Mouse (Mus musculus) cerebellum, adult (tissue): Measurements from ENCODE around the gene Etl4.
"Not testable (repeated sequence)": the region's sequence is repeated elsewhere in the genome, so short reads cannot be mapped to it uniquely, and the experiment has no call there.

Source experiments
- ATAC-seq: cut with Nextera tagmentation; 2 replicates; pipeline ENCODE4 v1.9.2; 2017; ENCODE audit warnings: mild to moderate bottlenecking, moderate library complexity, mixed read lengths; ENCODE audit not compliant: insufficient number of reproducible peaks, low FRiP score, low TSS enrichment

Etl4 gene

GRCm38 (mm10) chr2:20671546-20672255 is 762.1 kb downstream of the Etl4 start:
- no peak for ATAC-seq

- ATAC-seq, result no peak
Observed at GRCm38 (mm10) chr2:20672281-20672680, 762.7 kb downstream of the Etl4 start.

- peak; percentile 60 for ATAC-seq
Observed at GRCm38 (mm10) chr2:20672803-20673603, 763.4 kb downstream of the Etl4 start.

- no peak for ATAC-seq
Observed at GRCm38 (mm10) chr2:20676379-20676778, 766.8 kb downstream of the Etl4 start.

GRCm38 (mm10) chr2:20678793-20679192 is 769.2 kb downstream of the Etl4 start:
- no peak for ATAC-seq

GRCm38 (mm10) chr2:20682203-20682602 is 772.6 kb downstream of the Etl4 start:
- not testable (repeated sequence) for ATAC-seq

GRCm38 (mm10) chr2:20689389-20689788 is 779.8 kb downstream of the Etl4 start:
- no peak for ATAC-seq

GRCm38 (mm10) chr2:20692898-20693297 is 783.3 kb downstream of the Etl4 start:
- ATAC-seq, result no peak

- ATAC-seq, result no peak
Observed at GRCm38 (mm10) chr2:20693772-20694171, 784.2 kb downstream of the Etl4 start.

- no peak for ATAC-seq
Observed at GRCm38 (mm10) chr2:20697719-20698118, 788.1 kb downstream of the Etl4 start.

- ATAC-seq, result no peak
Observed at GRCm38 (mm10) chr2:20705110-20705509, 795.5 kb downstream of the Etl4 start.

GRCm38 (mm10) chr2:20710589-20710988 is 801.0 kb downstream of the Etl4 start:
- no peak for ATAC-seq

- no peak for ATAC-seq
Observed at GRCm38 (mm10) chr2:20711024-20711423, 801.4 kb downstream of the Etl4 start.

GRCm38 (mm10) chr2:20719105-20719504 is 809.5 kb downstream of the Etl4 start:
- ATAC-seq, result no peak

- no peak for ATAC-seq
Observed at GRCm38 (mm10) chr2:20721098-20721497, 811.5 kb downstream of the Etl4 start.

- ATAC-seq, result no peak
Observed at GRCm38 (mm10) chr2:20722165-20722991, 812.8 kb downstream of the Etl4 start.

- no peak for ATAC-seq
Observed at GRCm38 (mm10) chr2:20723990-20724745, 814.6 kb downstream of the Etl4 start.

- ATAC-seq, result no peak
Observed at GRCm38 (mm10) chr2:20726974-20727373, 817.4 kb downstream of the Etl4 start.

- ATAC-seq, result no peak
Observed at GRCm38 (mm10) chr2:20727752-20728438, 818.3 kb downstream of the Etl4 start.

GRCm38 (mm10) chr2:20735444-20735843 is 825.9 kb downstream of the Etl4 start:
- no peak for ATAC-seq
